Comparison of ENCODE assay signal across 15 mouse cellular contexts in genomic region chr11:47333702-47334101, GRCm38 (mm10).
"Had no signal": no experiment of that assay in that cellular context is flagged by ENCODE, and none has a peak within 500 bp of the region (broad histone marks: within the 10 kb centered on the region; RNA-seq: fewer than 3 reads in every experiment).

No protein-coding gene starts in this region.

- H3K27me3 ChIP-seq: midbrain, embryonic 12.5 days; neural tube, embryonic 12.5 days; stomach, embryonic 15.5 days had no signal

- H3K4me3 ChIP-seq: midbrain, embryonic 10.5 days; midbrain, embryonic 12.5 days; myocyte; neural tube, embryonic 12.5 days; stomach, embryonic 15.5 days had no signal

- H3K4me2 ChIP-seq: lung, embryonic 14.5 days; midbrain, embryonic 12.5 days; neural tube, embryonic 12.5 days; stomach, embryonic 15.5 days had no signal

- H3K4me1 ChIP-seq: midbrain, embryonic 10.5 days; midbrain, embryonic 12.5 days; neural tube, embryonic 12.5 days; stomach, embryonic 15.5 days had no signal

- DNase-seq: lung, adult 18-20 months; lung, embryonic 14.5 days; lung, postnatal 10 days; lung, postnatal 4 days; midbrain, embryonic 14.5 days; right cerebral cortex, postnatal 14 days; thymus, adult 2 months; thymus, postnatal 25 days; thymus, postnatal 4 days had no signal

- ATAC-seq: midbrain, embryonic 16.5 days had no signal

- H3K36me3 ChIP-seq: midbrain, embryonic 10.5 days; midbrain, embryonic 12.5 days; neural tube, embryonic 12.5 days; stomach, embryonic 15.5 days had no signal

- H3K9ac ChIP-seq: lung, embryonic 14.5 days; midbrain, embryonic 12.5 days; neural tube, embryonic 12.5 days; stomach, embryonic 15.5 days had no signal

- H3K9me3 ChIP-seq: midbrain, embryonic 10.5 days; midbrain, embryonic 12.5 days; neural tube, embryonic 12.5 days; stomach, embryonic 15.5 days had no signal

- H3K27ac ChIP-seq: midbrain, embryonic 10.5 days; midbrain, embryonic 12.5 days; neural tube, embryonic 12.5 days; stomach, embryonic 15.5 days had no signal
